In genomic region chr1:38225166-38225565, GRCm38 (mm10) we compare ENCODE assay signal across 24 mouse cellular contexts.
A peak's percentile ranks its signal among the peaks of the same experiment; 100 is the strongest.
DNase-seq lines count a peak whose midpoint lies in the region; ATAC-seq and TF ChIP-seq lines count a peak whose summit lies in the region.
"Had no signal": no experiment of that assay in that cellular context is flagged by ENCODE, and none has a peak within 500 bp of the region (broad histone marks: within the 10 kb centered on the region; RNA-seq: fewer than 3 reads in every experiment).

No protein-coding gene starts in this region.

- 98% methylated on average over 3 of the region's 3 CpGs for WGBS in intestine, postnatal 0 days
- 96% methylated on average over 3 of the region's 3 CpGs for WGBS in intestine, embryonic 16.5 days

- no peaks in the 10 kb centered on the region for H3K36me3 ChIP-seq in intestine, postnatal 0 days (ENCODE audit: control insufficient read depth, insufficient read depth)
- no peaks in the 10 kb centered on the region for H3K36me3 ChIP-seq in intestine, embryonic 16.5 days (ENCODE audit: control insufficient read depth, insufficient read depth, low read length)

- TF ChIP-seq CTCF in intestine, postnatal 0 days (IDR thresholded peaks at IDR 0.05; ENCODE audit: low read depth) = peak; percentile 21; the same call in 1 of the 2 replicates

- no peak overlapping the region for H3K27ac ChIP-seq in intestine, postnatal 0 days (ENCODE audit: low read depth, low read length)
- no peak overlapping the region for H3K27ac ChIP-seq in intestine, embryonic 16.5 days (ENCODE audit: low read length)
- H3K27ac ChIP-seq: embryonic facial prominence, embryonic 13.5 days; forebrain, embryonic 12.5 days; gastrocnemius, adult 2 months; hindbrain, embryonic 12.5 days; hindbrain, embryonic 15.5 days had no signal

- no peaks in the 10 kb centered on the region for H3K27me3 ChIP-seq in intestine, postnatal 0 days (replicated peaks; ENCODE audit: control insufficient read depth, insufficient read depth, low read length)
- no peaks in the 10 kb centered on the region for H3K27me3 ChIP-seq in intestine, embryonic 16.5 days (replicated peaks; ENCODE audit: control insufficient read depth, insufficient read depth, low read length)
- H3K27me3 ChIP-seq: embryonic facial prominence, embryonic 13.5 days; forebrain, embryonic 12.5 days; hindbrain, embryonic 12.5 days; hindbrain, embryonic 15.5 days had no signal

- H3K9me3 ChIP-seq in intestine, postnatal 0 days (ENCODE audit: control insufficient read depth) = no peaks in the 10 kb centered on the region
- H3K9me3 ChIP-seq in intestine, embryonic 16.5 days (ENCODE audit: control insufficient read depth, low read length) = 0 out of 2 replicates have a peak, but pooled peaks cover 3% of the 10 kb centered on the region

- no peak overlapping the region for H3K4me2 ChIP-seq in intestine, postnatal 0 days (replicated peaks; ENCODE audit: low read depth)
- no peak overlapping the region for H3K4me2 ChIP-seq in intestine, embryonic 16.5 days (ENCODE audit: low read depth, low read length)
- H3K4me2 ChIP-seq: embryonic facial prominence, embryonic 13.5 days; forebrain, embryonic 12.5 days; heart, embryonic 11.5 days; hindbrain, embryonic 12.5 days; hindbrain, embryonic 15.5 days had no signal

- no peak overlapping the region for H3K9ac ChIP-seq in intestine, postnatal 0 days (ENCODE audit: low read depth, low read length)
- H3K9ac ChIP-seq in intestine, embryonic 16.5 days (ENCODE audit: low read depth, low read length) = no peak overlapping the region
- H3K9ac ChIP-seq: embryonic facial prominence, embryonic 13.5 days; forebrain, embryonic 12.5 days; hindbrain, embryonic 12.5 days; hindbrain, embryonic 15.5 days had no signal

- H3K4me1 ChIP-seq in intestine, postnatal 0 days (replicated peaks; ENCODE audit: control insufficient read depth, insufficient read depth, low read length) = no peaks in the 10 kb centered on the region
- H3K4me1 ChIP-seq in intestine, embryonic 16.5 days (ENCODE audit: control insufficient read depth, insufficient read depth, low read length) = no peaks in the 10 kb centered on the region; the same call in 1 of the 2 replicates
- H3K4me1 ChIP-seq: forebrain, embryonic 12.5 days; hindbrain, embryonic 12.5 days; hindbrain, embryonic 15.5 days had no signal

- DNase-seq in embryo, embryonic 11 days = peak; percentile 36
- no peak for DNase-seq in embryo, embryonic 9.5 days (ENCODE audit: extremely low spot score)
- peak; percentile 11 for DNase-seq in retina, embryonic 14.5 days (ENCODE audit: low spot score)
- DNase-seq in retina, postnatal 1 day = no peak
- no peak for DNase-seq in adrenal gland, postnatal 10 days
- DNase-seq: adrenal gland, adult 8-10 months; B cell, adult 2 months; cerebellum, adult 11 months; cerebellum, adult 2 months; cerebellum, adult 9-11 months; cerebellum, postnatal 25 days; gastrocnemius, adult 2 months; gastrocnemius, postnatal 14 days; heart, adult 11 months had no signal

- no peak for ATAC-seq in intestine, postnatal 0 days
- no peak for ATAC-seq in intestine, embryonic 16.5 days
- ATAC-seq: activated CD4-positive, CD25-positive, alpha-beta regulatory T cell, adult 4 months; forebrain, embryonic 16.5 days had no signal

- H3K4me3 ChIP-seq in intestine, postnatal 0 days (ENCODE audit: low read depth, low read length) = no peak overlapping the region
- no peak overlapping the region for H3K4me3 ChIP-seq in intestine, embryonic 16.5 days (ENCODE audit: low read length)
- H3K4me3 ChIP-seq: embryonic facial prominence, embryonic 13.5 days; erythroblast, embryonic 14.5 days; forebrain, embryonic 12.5 days; gastrocnemius, adult 2 months; hindbrain, embryonic 12.5 days; hindbrain, embryonic 15.5 days had no signal

Comparison
In these comparisons a context has a peak if more than half of its experiments do, and no peak if none do; other contexts are left out.
1. DNase-seq: peak in embryo, embryonic 11 days (single experiment) and retina, embryonic 14.5 days (single experiment); none in embryo, embryonic 9.5 days (single experiment), retina, postnatal 1 day (single experiment) and adrenal gland, postnatal 10 days (single experiment).